Mouse (Mus musculus): ENCODE results near the gene Cobl.

- TF ChIP-seq CTCF (IDR thresholded peaks at IDR 0.05; ENCODE audit: low read depth), result no peak
- no peak for TF ChIP-seq EP300 (IDR thresholded peaks at IDR 0.05; ENCODE audit: low read depth)
Observed at GRCm38 (mm10) chr11:12370957-12371356, 93.8 kb downstream of the Cobl start.
